Mouse (Mus musculus): ENCODE data around the gene Vmn1r69. TPM values are rescaled to one million over a fixed set of nuclear protein-coding genes. Genes with fewer than 3 reads are reported as not detected.

Vmn1r69 gene
- polyA plus RNA-seq (2014; fragmentation: Nextera tagmentation; extraction: Ambion mirVana), result not detected in 2 replicates

DNA sequence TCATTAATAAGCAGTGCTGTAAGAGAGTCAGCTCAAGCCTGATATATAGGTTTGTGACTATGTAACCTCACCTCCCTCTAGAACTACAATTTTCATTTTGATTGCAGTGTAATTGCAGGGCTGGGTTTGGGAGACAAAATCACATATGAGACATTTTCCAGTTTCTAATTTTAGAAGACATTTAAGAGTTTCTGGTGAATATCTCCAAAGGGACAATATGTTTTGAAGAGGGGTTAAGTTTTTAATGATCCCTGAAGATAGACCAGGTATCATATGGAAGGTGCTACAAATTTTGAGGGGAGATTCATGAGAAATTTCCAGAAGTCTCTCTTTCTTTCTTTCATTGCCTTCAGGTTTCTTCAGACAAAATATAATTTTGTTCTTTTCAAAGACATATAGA lies at the start of gene Vmn1r69:
TSS of gene Vmn1r69 (minus strand) at position 101 of the 400 bp plus-strand sequence.
- Histone ChIP-seq H3K9me3 (replicated peaks; ENCODE audit: control insufficient read depth, low read length) (0 out of 2 replicates have a peak, but pooled peaks cover 9% of the 10 kb centered on the region), H3K27ac (ENCODE audit: low read depth, low read length) (no peak within 1 kb of the TSS), H3K4me1 (ENCODE audit: control insufficient read depth, insufficient read depth, low read length) (no peaks in the 10 kb centered on the region), H3K4me3 (ENCODE audit: low read depth, low read length) (no peak within 1 kb of the TSS), H3K36me3 (ENCODE audit: control insufficient read depth, insufficient read depth, low read length) (no peaks in the 10 kb centered on the region), H3K27me3 (replicated peaks; ENCODE audit: control insufficient read depth, insufficient read depth, low read length) (no peaks in the 10 kb centered on the region), H3K4me2 (ENCODE audit: low read length) (no peak within 1 kb of the TSS), H3K9ac (ENCODE audit: low read length) (no peak within 1 kb of the TSS)
- DNase-seq (ENCODE audit: low spot score) (no peak), ATAC-seq (no peak)

DNA sequence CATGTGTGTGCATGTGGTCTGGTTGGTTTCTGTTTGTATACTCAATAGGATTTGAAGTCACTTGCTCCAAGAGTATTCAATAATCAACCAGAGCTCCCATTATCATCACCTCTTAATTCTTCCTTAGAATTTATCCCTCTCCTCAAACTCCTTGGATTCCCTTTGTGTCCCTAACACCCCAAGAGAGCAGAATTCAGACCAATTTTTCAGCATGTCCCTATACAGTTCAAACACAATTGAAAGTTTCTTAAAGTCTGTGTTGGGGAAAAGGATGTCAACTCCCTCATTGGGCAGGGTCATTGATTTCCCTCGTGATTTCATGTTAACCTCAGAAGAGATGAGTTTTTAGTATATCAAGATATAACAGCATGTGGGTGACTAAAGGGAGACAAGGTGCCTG lies 17.8 kb upstream of the Vmn1r69 start, which contains the start of gene Vmn1r70:
TSS of gene Vmn1r70 (plus strand) at position 301 of the 400 bp plus-strand sequence.
- Histone ChIP-seq H3K4me2 (ENCODE audit: low read length) (no peak within 1 kb of the TSS), H3K4me3 (ENCODE audit: low read depth, low read length) (no peak within 1 kb of the TSS), H3K9ac (ENCODE audit: low read length) (no peak within 1 kb of the TSS), H3K4me1 (ENCODE audit: control insufficient read depth, insufficient read depth, low read length) (no peaks in the 10 kb centered on the region), H3K27ac (ENCODE audit: low read depth, low read length) (no peak within 1 kb of the TSS), H3K9me3 (replicated peaks; ENCODE audit: control insufficient read depth, low read length) (peaks cover 8% of the 10 kb centered on the region; the same call in 1 of the 2 replicates), H3K27me3 (replicated peaks; ENCODE audit: control insufficient read depth, insufficient read depth, low read length) (no peaks in the 10 kb centered on the region), H3K36me3 (ENCODE audit: control insufficient read depth, insufficient read depth, low read length) (no peaks in the 10 kb centered on the region)
- WGBS, result 80% methylated on average over 1 of the region's 1 CpGs
- no peak for DNase-seq (ENCODE audit: low spot score)
- no peak for ATAC-seq

DNA sequence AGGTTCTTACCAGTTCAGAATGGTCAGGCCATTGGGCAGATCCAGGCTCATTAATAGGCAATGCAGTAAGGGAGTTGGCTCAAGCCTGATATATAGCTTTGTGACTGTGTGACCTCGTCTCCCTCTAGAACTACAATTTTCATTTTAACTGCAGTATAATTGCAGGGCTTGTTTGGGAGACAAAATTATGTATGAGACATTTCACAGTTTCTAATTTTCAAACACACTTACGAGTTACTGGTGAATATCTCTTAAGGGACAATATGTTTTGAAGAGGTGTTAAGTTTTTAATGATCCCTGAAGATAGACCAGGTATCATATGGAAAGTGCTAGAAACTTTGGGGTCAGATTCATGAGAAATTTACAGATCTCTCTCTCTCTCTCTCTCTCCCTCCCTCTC lies 55.1 kb downstream of the Vmn1r69 start, which contains the start of gene Vmn1r68:
TSS of gene Vmn1r68 (minus strand) at position 101 of the 400 bp plus-strand sequence.
- DNase-seq (ENCODE audit: low spot score), result no peak
- no peak within 1 kb of the TSS for H3K27ac ChIP-seq (ENCODE audit: low read depth, low read length)
- WGBS, result 68% methylated on average over 2 of the region's 2 CpGs
- no peaks in the 10 kb centered on the region for H3K4me1 ChIP-seq (ENCODE audit: control insufficient read depth, insufficient read depth, low read length)
- H3K36me3 ChIP-seq (ENCODE audit: control insufficient read depth, insufficient read depth, low read length), result no peaks in the 10 kb centered on the region
- no peak within 1 kb of the TSS for H3K4me3 ChIP-seq (ENCODE audit: low read depth, low read length)
- no peak for ATAC-seq
- no peak within 1 kb of the TSS for H3K4me2 ChIP-seq (ENCODE audit: low read length)
- no peaks in the 10 kb centered on the region for H3K27me3 ChIP-seq (replicated peaks; ENCODE audit: control insufficient read depth, insufficient read depth, low read length)
- no peak within 1 kb of the TSS for H3K9ac ChIP-seq (ENCODE audit: low read length)
- no peaks in the 10 kb centered on the region for H3K9me3 ChIP-seq (replicated peaks; ENCODE audit: control insufficient read depth, low read length)

Other genes with a start within 250 kb of the Vmn1r69 start
- gene Vmn1r67, start 170.3 kb downstream of the Vmn1r69 start, polyA plus RNA-seq (2014; fragmentation: Nextera tagmentation; extraction: Ambion mirVana), result not detected in 2 replicates
- gene Zik1, start 118.3 kb downstream of the Vmn1r69 start, polyA plus RNA-seq (2014; fragmentation: Nextera tagmentation; extraction: Ambion mirVana), result 63.4 and 65.4 TPM in 2 replicates
- gene Vmn1r68, start 55.2 kb downstream of the Vmn1r69 start, polyA plus RNA-seq (2014; fragmentation: Nextera tagmentation; extraction: Ambion mirVana), result not detected in 2 replicates
- not detected in 2 replicates for gene Vmn1r70, start 17.9 kb upstream of the Vmn1r69 start, polyA plus RNA-seq (2014; fragmentation: Nextera tagmentation; extraction: Ambion mirVana)
- not detected in 2 replicates for gene Nlrp4b, start 74.1 kb upstream of the Vmn1r69 start, polyA plus RNA-seq (2014; fragmentation: Nextera tagmentation; extraction: Ambion mirVana)
- not detected in 2 replicates for gene Vmn1r71, start 140.7 kb upstream of the Vmn1r69 start, polyA plus RNA-seq (2014; fragmentation: Nextera tagmentation; extraction: Ambion mirVana)

Data from forebrain, embryonic 14.5 days (tissue).